Mouse (Mus musculus) embryo, embryonic 11.5 days (tissue): ENCODE data around the gene Cdkl4.
"Not testable (repeated sequence)": the region's sequence is repeated elsewhere in the genome, so short reads cannot be mapped to it uniquely, and the experiment has no call there.

ENCODE experiments used
- DNase-seq: peaks from one replicate; pipeline ENCODE4 v3.0.0-alpha.2; 2012; ENCODE audit warnings: low read depth, low spot score

Cdkl4 gene

DNA sequence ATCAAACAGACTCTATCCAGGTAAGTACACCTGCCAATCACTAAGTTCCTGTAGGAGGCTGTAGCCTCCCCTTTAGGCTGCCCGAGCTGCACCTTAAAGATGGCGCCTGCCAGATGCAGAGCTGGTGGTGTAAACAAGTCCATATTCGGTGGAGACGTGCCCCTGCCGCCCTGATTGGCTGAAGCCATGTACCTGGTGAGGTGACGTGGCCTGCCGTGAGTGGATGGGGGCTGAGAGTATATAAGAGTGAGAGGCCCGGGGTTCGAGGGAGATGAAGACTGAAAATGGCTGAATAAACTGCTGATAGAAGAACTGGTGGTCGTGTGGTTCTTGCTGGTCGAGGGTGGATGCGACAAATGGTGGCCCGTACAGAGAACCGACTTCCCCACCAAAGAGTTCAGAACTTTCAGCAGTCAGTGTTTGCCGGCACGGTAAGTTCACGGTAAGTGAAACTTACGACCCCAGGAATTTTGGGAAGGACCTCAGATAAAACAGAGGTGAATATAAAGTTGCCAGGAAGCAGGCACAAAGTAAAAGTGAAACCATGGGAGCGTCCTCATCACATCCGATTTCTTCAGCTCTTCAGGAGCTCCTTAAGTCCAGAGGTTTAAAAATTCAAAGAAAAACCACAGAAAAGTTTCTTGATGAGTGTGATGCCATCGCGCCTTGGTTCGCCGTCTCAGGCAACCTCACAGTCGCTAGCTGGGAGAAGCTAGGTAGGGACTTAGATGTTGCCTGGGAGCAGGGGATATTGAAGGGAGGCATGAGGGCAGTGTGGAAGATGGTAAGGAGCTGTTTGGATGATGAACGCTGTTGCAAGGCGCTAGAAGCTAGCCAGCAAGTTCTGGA is 13.6 kb downstream of the Cdkl4 start:
- DNase-seq: not testable (repeated sequence)

DNA sequence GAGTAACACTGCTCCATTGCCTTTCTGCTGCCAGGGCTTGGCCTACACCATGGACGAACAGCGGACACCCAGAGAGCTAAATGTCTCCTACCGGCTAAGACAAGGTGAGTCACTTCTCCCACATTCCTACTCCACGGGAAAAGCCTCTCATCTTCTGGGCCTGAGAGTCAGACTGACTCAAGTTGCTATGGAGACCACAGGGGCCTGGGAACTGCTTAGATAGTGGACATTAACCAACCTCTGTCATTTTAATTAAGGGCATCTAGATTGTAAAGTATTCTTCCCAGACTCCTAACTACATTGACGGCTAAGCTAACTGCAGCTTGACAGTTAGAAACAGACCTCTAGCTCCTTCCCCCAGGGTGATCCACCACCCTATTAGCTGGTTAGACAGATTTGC is 14.8 kb downstream of the Cdkl4 start:
- DNase-seq: no peak

DNA sequence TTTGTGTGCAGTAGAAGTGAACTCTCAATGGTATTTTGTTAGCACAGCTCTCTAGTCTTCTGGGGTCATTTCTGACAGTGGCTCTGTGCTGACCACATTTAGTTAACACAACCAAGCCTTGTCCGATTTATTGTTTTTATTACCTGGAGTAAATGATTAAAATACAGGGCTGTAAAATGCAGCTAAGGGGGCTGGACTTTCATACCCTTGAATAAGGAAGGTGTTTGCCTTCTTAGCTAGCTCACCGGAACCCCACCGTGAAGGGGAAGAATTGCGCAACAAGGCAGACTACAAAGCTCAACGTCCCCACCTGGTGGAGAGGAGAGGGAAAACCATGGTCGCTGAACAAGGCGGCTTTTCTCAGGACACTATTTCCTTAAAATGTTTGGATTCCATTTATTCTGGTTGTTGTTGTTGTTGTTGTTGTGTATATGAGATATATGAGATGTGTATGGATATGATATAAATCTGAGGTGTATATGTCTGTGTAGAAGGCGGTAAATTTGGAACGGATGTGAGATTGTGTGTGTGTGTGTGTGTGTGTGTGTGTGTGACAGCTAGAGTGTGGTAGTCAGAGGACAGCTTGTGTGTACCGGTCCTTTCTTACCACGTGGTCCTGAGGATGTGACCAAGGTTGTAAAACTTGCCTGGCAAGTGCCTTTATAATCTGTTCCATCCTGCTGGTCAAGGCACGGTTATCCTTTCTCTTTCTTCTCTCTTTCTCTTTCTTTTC is 16.8 kb downstream of the Cdkl4 start:
- peak; percentile 65 for DNase-seq

DNA sequence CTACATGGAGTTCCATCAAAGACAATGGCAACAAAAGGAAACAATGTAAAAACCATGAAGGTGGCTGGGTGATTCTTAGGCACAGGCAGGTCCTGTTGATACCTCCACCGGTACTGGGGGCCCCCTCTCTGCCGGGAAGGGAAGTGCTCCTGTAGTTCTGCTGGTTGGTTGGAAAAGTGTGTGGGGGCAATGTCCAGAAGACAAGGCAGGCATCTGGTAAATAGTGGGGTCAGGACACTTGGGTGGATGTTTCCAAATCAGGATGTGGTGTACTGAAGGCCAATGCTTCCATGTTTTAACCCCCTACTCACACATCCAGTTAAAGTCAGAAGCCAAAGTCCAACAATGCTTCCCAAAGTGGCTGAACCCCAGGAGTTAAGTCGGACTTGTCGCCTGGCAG is 17.9 kb downstream of the Cdkl4 start:
- no peak for DNase-seq

DNA sequence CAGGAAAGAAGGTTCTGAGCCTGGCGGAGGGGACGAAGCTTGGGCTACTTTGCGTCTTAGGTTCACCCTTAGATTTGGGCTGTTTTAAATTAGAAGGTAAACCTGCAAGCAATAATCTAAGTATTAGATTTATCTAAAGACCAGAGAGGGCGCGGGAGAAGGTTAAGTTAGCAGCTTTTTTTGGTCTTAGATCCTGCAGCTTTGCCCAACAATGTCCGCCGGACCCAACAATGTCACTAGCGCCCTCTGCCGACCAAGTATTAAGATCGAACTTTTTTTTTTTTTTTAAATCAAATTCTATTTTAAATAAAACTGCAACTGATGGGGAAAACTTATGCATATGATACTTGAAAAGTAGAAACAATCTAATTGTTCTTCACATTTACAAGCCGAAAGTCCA is 18.6 kb downstream of the Cdkl4 start:
- DNase-seq: peak; percentile 35

DNA sequence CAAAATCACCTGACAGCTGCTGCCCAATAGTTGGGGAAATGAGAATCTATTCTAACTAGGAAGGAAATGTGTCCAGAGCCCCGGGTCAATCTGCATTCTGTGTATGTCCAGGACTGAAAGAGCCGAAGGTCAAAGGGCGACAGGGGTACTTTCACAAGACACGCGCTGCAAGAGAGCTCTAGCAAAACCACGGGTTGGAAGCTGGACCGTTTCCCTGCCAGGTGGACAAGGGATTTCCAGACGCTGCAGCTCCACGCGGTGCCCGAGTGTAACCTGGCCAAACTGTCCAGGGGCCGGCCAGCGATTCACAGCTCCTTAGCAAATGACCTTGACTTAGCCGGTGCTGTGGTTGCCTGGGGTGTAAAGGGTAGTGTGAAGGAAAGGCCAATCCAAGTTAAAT is 19.0 kb downstream of the Cdkl4 start:
- no peak for DNase-seq

DNA sequence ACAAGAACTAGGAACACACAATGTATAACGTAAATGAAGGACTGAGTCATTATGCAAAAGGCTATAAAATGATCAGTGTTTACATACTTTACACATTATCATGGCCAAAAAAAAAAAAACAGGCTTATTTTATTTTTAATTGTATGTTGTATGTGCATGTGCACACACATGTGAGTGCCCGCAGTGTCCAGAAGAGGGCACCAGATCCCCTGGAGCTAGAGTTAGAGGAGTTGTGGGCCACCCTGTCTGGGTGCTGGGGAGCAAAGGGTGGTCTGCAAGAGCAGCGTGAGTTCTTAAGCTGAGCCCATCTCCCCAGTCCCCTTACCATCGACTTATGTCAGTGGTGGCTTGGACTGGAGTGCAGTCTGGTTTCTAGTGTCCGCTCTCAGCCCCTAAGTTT is 20.2 kb downstream of the Cdkl4 start:
- no peak for DNase-seq

DNA sequence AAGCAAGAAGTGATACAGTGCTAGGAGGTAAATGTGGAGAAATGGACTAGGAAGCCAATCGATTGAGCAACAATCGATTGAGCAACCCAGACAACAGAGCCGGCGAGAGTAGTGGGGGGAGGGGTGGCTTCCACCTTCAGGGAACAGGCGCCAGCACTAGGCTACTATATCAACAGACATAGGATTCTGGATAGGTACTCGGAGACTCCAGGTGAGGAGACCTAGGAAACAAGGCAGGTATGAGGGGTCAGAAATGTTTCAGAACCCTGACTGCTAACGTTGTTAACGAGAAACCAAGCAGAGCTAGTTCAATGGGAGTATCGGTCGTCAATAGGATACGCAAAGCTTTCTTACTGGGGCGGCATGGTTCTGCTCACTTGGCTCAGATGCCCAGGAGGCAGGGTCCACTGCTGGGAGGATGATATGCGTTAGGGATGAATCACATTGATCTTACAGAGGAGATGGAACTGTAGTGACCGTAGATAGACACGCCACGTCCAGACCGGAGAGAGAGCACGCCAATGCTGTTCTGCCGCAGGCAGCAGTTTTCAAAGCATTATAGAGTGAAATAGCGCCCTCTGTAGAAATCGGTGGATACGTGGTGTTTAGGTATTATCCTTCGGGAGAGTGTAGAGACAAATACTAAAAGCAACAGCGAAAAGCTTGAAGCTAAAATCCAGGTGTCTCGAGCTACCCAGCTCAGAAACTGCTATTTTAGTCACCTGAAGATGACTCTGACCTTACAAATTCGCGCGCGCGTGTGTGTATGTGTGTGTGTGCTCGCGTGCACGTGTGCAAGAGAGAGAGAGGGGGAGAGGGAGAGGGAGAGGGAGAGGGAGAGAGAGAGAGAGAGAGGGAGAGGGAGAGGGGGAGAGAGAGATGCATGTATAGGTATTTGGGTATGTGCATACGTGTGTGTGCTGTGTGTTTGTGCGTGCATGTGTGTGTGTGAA is 24.0 kb downstream of the Cdkl4 start:
- DNase-seq: peak; percentile 82

DNA sequence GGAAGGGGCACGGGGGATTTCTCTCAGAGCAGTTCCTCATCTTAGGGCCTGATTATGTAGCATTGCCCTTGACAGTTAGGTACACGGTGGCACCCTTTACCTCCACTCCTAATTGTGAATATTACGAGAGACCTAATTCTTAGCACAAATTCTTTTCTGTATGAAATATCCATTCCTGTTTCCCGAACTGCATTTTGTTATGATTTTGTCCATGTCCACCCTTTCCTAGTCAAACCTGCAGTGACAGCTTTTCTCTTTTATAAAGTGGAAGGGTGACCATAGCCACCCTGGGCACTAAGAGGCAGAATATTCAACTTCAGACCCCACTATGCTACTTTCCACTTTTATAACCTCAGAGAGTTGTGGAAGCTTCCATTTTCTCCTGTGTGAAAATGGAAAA is 25.0 kb downstream of the Cdkl4 start:
- DNase-seq: no peak

DNA sequence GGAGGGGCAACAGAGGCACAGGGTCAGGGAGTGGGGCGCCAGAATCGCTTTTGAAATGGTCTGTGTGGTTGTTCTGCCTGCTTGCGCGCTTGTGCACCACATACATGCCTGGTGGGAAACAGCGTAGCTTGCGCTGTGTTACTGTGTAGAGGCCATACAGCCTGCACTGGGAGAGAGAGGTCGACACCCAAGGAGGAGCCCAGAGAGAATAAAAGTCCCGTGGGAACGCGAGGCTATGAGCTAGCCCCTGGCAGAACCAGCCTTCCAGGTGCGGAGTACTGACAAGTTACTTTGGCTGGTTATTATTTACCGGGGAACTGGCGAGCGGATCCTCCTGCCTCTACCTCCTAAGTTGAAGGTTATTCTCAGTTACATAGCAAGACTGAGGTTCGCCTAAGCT is 26.6 kb downstream of the Cdkl4 start:
- no peak for DNase-seq

DNA sequence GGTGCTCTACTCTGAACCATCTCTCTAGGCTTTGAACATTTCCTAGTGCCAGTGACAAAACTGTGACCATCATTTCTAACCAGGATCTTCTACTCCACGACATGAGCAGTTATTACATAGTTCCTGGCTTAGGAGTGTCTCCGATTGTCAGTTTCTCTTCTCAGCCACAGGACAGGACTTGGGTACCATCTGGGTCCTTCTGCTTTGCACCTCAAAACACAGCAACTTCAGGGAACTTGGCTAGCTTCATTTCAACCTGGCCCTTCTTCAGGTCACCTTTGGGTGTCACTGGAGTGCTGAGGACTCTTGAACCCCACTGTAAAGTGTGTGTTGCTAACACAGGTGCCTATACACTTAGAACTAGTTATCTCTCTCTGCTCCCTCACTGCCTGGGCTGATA is 30.8 kb downstream of the Cdkl4 start:
- no peak for DNase-seq

DNA sequence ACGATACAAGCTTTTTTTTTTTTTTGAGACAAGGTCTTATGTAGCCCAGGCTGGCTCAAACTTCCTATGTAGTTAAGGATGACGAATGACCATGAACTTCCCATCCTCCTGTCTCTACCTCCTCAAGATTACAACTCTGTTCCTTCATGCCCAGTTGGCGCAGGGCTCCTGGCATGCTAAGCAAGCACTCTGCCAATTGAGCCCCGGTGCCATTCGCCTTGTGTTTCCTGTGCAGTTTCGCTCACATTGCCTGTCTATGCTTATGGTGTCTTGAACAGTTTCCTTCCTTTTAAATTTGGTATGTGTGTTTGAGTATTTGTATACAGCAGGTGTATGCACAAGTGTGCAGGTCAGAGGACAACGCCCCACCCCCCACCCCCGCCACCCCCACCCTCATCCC is 31.4 kb downstream of the Cdkl4 start:
- no peak for DNase-seq

DNA sequence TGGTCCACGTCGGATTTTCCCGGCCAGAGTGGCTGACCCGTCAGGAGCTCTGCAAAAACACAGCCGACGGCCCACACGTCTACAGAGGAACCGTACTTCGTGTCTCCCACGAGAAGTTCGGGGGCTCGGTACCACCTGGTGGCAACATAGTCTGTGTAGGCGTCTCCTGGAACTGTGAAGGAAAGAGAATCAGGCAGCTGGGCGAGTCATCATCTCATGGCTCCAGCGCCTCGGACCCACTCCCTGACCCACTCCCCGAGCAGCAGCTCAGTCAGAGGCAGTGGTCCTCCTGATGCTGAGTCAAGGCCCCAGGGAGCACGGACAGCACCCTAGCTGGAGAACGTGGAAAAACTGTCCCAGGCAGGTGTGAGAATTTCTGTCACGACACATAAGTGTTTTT is 34.0 kb downstream of the Cdkl4 start:
- DNase-seq: no peak

DNA sequence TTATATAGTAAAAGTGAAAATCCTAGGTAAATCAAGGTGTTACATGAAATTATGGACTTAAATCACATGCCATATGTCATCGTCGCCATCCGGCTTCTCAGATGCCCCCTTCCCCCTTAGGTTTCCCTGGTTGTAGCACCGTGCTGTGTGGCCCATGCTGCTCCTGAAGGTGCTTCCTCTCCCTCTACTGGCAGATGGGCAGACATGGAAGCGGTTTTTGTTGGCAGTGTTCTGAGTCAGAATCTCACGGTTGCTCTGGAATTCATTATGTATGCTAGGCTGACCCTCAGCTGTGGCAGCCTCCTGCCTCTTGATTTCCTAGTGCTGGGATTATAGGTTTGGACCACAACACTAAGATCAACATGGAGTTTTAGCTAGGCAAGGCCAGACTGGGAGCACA is 40.5 kb downstream of the Cdkl4 start:
- no peak for DNase-seq

DNA sequence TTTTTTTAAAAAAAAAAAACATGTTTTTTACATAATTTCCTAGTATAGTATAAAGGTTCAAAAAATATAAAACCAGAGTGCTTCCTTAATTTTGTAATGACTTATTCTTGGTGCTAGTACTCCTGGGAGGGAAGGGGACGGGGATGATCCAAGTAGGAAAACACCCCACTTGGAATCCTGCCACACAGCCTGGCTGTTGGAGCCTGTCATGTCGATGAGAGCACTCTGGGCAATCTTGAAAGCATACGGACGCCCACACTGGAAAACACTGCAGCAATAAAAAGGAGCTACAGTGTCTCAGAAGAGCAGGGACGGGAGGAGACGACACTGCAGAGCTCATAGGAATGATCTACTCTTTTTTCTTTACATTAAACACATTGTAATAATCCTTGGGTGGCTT is 42.0 kb downstream of the Cdkl4 start:
- DNase-seq: no peak

DNA sequence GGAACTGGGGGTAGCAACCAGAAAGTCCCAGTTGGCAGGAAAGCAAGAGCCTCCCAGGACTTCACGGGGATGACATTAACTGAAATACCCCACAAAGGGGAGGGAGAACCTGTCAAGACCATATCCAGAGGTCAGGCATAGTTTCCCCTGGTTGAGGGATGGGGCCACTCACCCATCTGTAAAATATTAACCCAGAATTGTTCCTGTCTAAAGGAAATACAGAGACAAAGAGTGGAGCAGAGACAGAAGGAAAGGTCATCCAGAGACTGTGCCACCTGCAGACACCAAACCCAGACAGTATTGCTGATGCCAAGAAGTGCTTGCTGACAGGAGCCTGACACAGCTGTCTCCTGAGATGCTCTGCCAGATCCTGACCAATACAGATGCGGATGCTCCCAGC is 46.3 kb downstream of the Cdkl4 start:
- not testable (repeated sequence) for DNase-seq

DNA sequence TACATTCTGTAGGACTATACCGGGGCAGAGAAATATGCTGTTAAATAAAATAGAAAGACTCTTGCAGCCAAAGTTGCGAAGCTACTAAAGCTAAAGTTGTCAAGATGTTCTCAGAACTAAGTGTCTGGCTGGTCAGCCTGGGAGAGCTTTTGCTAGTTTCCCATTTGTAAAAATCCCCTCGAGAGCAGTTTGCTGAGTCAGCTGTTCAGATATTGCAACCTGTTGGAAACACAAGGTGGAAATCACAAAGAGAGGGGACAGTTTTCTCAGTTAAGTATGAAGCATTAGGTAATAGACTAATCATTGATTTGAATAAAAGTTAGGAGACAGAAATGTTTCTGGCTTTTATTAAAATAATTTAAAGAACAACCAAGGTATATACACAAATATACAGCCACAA is 54.4 kb downstream of the Cdkl4 start:
- no peak for DNase-seq

DNA sequence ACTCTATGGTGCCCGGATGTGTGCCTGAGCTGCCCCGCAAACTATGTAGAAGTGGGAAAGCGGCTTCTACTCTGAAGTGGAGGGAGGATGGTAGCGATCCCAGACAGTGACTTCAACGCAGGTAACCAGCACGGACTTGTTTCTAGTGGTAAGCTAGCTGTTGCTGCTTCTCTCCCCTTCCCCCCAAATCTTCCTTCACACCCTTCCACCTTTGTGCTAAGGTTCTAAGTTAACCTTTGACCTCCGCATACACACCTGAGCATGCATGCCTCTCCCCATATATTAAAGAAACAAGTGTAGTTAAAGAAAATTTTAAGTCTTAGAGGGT is 55.4 kb downstream of the Cdkl4 start:
- DNase-seq: no peak

DNA sequence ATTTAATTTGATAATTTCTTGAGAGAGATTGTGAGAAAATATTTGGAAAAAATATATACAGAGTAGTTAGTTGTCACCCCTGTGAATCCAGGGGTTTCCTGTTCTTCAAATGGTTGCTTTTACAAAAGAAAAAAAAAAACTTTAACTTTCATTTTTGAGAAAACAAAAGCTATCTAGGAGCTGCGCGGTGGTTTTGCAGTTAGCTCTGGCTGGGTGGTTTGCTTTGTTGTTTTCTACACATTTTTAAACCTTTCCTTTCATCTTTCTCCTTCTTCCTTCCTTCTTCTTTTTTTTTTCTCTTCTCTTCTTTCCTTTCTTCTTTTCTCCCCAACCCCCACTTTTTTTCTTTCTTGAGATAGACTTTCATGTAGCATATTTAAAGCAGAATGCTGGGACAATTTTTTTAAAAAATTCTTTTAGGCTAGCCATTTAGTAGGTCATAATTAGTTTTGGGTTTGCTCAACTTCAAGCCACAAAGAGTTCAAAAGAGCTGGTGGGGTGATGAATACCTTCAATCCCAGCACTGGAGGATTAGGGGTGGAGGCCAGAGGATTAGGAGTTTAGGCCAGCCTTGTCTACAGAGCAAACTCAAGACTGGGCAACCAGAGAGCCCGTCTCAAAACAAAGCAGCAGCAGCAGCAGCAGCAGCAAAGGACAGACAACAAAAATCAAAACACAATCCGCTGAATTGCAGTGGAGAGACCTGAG is 55.9 kb downstream of the Cdkl4 start:
- DNase-seq: no peak

DNA sequence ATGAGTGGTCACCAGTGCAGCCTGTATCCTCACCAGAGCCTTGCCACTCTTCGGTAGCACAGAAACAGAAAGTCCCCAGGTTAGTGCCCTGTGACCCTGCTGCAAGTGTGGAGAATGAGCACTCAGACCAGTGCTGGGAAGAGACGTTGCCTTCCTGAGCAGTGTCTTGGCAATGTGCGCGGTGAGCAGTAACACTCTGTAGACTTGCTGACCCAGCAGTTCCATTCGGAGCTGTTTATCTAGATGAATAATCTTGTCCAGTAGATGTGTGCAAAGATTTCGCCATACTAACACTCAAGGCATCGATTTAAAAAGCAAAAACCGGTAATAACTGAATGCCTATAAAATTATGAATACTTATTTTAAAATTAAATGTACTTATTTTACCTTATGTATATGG is 57.1 kb downstream of the Cdkl4 start:
- DNase-seq: no peak

DNA sequence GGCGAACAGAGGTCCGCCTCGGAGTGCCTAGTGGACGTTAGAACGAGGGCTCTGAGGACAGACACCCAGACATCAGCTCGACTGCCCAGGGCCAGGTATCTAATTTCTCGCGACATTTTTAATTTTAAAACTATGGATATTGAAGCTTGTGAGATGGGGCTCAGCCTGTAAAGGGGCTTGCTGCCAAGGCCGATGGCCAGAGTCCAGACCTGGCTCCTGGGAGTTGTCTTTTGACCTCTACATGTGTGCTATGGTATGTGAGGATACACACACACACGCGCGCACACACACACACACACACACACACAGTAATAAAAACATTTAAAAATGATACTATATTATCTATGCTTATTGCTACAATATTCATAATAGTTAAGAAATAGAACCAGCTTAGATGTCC is 58.8 kb downstream of the Cdkl4 start:
- no peak for DNase-seq

DNA sequence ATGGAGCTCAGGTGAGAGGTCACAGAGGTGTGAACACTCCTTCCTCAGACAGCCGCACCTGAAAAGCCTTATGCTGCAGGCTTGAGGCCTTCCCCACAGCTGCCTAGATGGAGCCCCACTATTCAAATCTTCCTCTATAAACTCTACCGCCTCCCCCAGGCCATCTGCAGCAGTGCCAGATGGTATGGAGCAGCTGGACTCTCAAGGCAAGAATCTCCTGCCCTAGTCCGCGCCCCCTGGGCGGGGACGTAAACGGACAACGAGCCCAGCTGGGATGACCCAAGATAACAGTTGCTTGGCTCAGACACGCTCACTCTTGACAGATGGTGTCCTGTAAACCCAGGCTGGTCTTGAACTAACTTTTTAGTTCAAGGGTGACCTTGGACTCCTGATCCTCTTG is 60.4 kb downstream of the Cdkl4 start:
- DNase-seq: no peak
